ENCODE assay signal across 7 mouse cellular contexts in the genomic region with DNA sequence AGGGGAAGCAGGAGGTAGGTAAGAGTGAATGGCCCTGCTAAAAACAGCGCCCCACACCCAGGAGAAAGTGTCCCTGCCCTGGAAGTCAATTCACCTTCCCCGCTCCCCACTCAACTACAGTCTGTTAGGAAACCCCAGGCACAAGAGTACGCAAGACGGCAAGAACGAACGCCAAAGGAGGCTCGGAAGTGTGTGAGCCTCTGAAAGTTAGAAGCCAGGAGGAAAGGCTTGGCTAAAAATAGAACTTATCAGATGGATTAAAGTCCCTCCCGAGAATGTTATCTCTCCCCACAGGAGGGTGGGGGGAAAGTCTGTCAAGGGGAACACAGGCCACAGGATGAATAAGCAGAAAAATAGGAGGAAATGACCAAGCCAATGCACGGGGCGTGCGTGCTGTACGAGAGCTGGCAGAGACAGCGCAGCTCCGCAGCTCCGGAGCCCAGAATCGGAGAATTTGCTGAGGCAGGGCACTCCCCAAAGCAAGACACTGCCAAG. TPM values are rescaled to one million over a fixed set of nuclear protein-coding genes. Genes with fewer than 3 reads are reported as not detected.
A peak's percentile ranks its signal among the peaks of the same experiment; 100 is the strongest.
DNase-seq lines count a peak whose midpoint lies in the region; ATAC-seq and TF ChIP-seq lines count a peak whose summit lies in the region.

No protein-coding gene starts in this region.

- peak overlapping the region; percentile 87 for H3K27ac ChIP-seq in intestine, postnatal 0 days (ENCODE audit: low read depth, low read length)
- H3K27ac ChIP-seq in neural tube, embryonic 15.5 days (replicated peaks): no peak overlapping the region

- TF ChIP-seq CTCF in brain, embryonic 14.5 days (IDR thresholded peaks at IDR 0.05; ENCODE audit: borderline replicate concordance, extremely low read depth, insufficient read depth, insufficient read length): no peak
- no peak for TF ChIP-seq CTCF in intestine, postnatal 0 days (IDR thresholded peaks at IDR 0.05; ENCODE audit: low read depth)
- no peak for TF ChIP-seq CTCF in lung, adult 2 months (IDR thresholded peaks at IDR 0.05; ENCODE audit: insufficient read depth, low read length)

- peak overlapping the region; percentile 31 for H3K4me3 ChIP-seq in intestine, postnatal 0 days (ENCODE audit: low read depth, low read length)
- peak overlapping the region; percentile 9 for H3K4me3 ChIP-seq in lung, adult 2 months (replicated peaks; ENCODE audit: extremely low read depth, low read depth, low read length)
- H3K4me3 ChIP-seq in neural tube, embryonic 15.5 days (replicated peaks): peak overlapping the region; percentile 24

- H3K9me3 ChIP-seq in intestine, postnatal 0 days (ENCODE audit: control insufficient read depth): no peaks in the 10 kb centered on the region
- no peaks in the 10 kb centered on the region for H3K9me3 ChIP-seq in neural tube, embryonic 15.5 days (replicated peaks)

- no peak for TF ChIP-seq POLR2A in brain, embryonic 14.5 days (IDR thresholded peaks at IDR 0.05; ENCODE audit: borderline replicate concordance, extremely low read depth, insufficient read depth, insufficient read length, poor library complexity, severe bottlenecking)
- no peak for TF ChIP-seq POLR2A in lung, adult 2 months (IDR thresholded peaks at IDR 0.05; ENCODE audit: borderline replicate concordance, extremely low read depth, low read depth, low read length)

- H3K4me1 ChIP-seq in intestine, postnatal 0 days (replicated peaks; ENCODE audit: control insufficient read depth, insufficient read depth, low read length): peaks cover 5% of the 10 kb centered on the region
- H3K4me1 ChIP-seq in lung, adult 2 months (ENCODE audit: control insufficient read depth, insufficient read depth, low read length): no peaks in the 10 kb centered on the region
- H3K4me1 ChIP-seq in neural tube, embryonic 15.5 days: peaks cover 16% of the 10 kb centered on the region

- no peaks in the 10 kb centered on the region for H3K27me3 ChIP-seq in intestine, postnatal 0 days (replicated peaks; ENCODE audit: control insufficient read depth, insufficient read depth, low read length)
- H3K27me3 ChIP-seq in neural tube, embryonic 15.5 days (replicated peaks): peaks cover 21% of the 10 kb centered on the region

- DNase-seq in NIH3T3 (ENCODE audit: low read depth): peak; percentile 60
- DNase-seq in brain, embryonic 14.5 days (ENCODE audit: low read depth): peak; percentile 69
- DNase-seq in heart, adult 11 months: peak; percentile 94
- DNase-seq in lung, adult 2 months: peak; percentile 19
- no peak for DNase-seq in cerebellum, adult 11 months

- peak; percentile 92 for ATAC-seq in intestine, postnatal 0 days
- peak; percentile 73; the same call in 1 of the 2 replicates for ATAC-seq in neural tube, embryonic 15.5 days (ENCODE audit: low FRiP score)

- H3K36me3 ChIP-seq in intestine, postnatal 0 days (ENCODE audit: control insufficient read depth, insufficient read depth): no peaks in the 10 kb centered on the region
- H3K36me3 ChIP-seq in neural tube, embryonic 15.5 days: no peaks in the 10 kb centered on the region

- peak overlapping the region; percentile 5; the same call in 1 of the 2 replicates for H3K9ac ChIP-seq in intestine, postnatal 0 days (ENCODE audit: low read depth, low read length)
- H3K9ac ChIP-seq in neural tube, embryonic 15.5 days (replicated peaks): no peak overlapping the region

- WGBS in intestine, postnatal 0 days: 2% methylated on average over 16 of the region's 16 CpGs
- 1% methylated on average over 16 of the region's 16 CpGs for WGBS in lung, adult 2 months
- WGBS in neural tube, embryonic 15.5 days: 1% methylated on average over 16 of the region's 16 CpGs

- peak overlapping the region; percentile 64 for H3K4me2 ChIP-seq in intestine, postnatal 0 days (replicated peaks; ENCODE audit: low read depth)
- H3K4me2 ChIP-seq in neural tube, embryonic 15.5 days: peak overlapping the region; percentile 58

RNA-seq across cellular contexts. Expression of a gene that starts 41.0 kb away (rescaled TPM):
- 6.9 and 8.7 TPM in 2 replicates for polyA plus RNA-seq in brain, embryonic 14.5 days (2012; rRNA removed)
- polyA plus RNA-seq in intestine, postnatal 0 days (2015; fragmentation: Nextera tagmentation; extraction: Ambion mirVana): 39.2 and 41.9 TPM in 2 replicates
- 1.9 and 9.2 TPM in 2 replicates for polyA plus RNA-seq in lung, adult 2 months (2012; rRNA removed)
- polyA plus RNA-seq in neural tube, embryonic 15.5 days (2015; fragmentation: Nextera tagmentation; extraction: Ambion mirVana): 6.6 and 11.8 TPM in 2 replicates
